Mouse (Mus musculus) stomach, embryonic 14.5 days (tissue): Measurements from ENCODE around the gene Ralgds. TPM values are rescaled to one million over a fixed set of nuclear protein-coding genes. Genes with fewer than 3 reads are reported as not detected.

ENCODE experiments used
- ATAC-seq: fragments of 200-750 bp; cut with Nextera tagmentation; 2 replicates; pipeline ENCODE4 v1.8.0; 2017; ENCODE audit warnings: low read depth, moderate TSS enrichment; ENCODE audit not compliant: insufficient number of reproducible peaks, insufficient read depth, low FRiP score
- H3K27ac ChIP-seq: fragments of 300-500 bp; sonication (generic); 2 replicates; pipeline ENCODE4 v1.5.1; 2014; ENCODE audit warnings: mild to moderate bottlenecking, low read length, moderate library complexity, mixed read lengths
- H3K27me3 ChIP-seq: fragments of 300-500 bp; sonication (generic); 2 replicates; pipeline ENCODE4 v1.6.1; 2014; ENCODE audit warnings: low read length, control low read depth, mixed read lengths; ENCODE audit not compliant: control insufficient read depth, insufficient read depth
- H3K36me3 ChIP-seq: fragments of 300-500 bp; sonication (generic); 2 replicates; pipeline ENCODE4 v1.6.1; 2014; ENCODE audit warnings: mild to moderate bottlenecking, control low read depth, low read length, moderate library complexity, mixed read lengths; ENCODE audit not compliant: control insufficient read depth, insufficient read depth
- H3K4me1 ChIP-seq: fragments of 300-500 bp; sonication (generic); 2 replicates; pipeline ENCODE4 v1.6.1; 2014; ENCODE audit warnings: low read length, control low read depth, mixed read lengths; ENCODE audit not compliant: control insufficient read depth, insufficient read depth
- H3K4me2 ChIP-seq: fragments of 300-500 bp; sonication (generic); replicated peaks from 2 replicates; pipeline ENCODE4 v1.6.1; 2014; ENCODE audit warnings: low read depth, low read length, control low read depth
- H3K4me3 ChIP-seq: fragments of 300-500 bp; sonication (generic); 2 replicates; pipeline ENCODE4 v1.5.1; 2014; ENCODE audit warnings: low read depth, low read length, control low read depth
- H3K9ac ChIP-seq: fragments of 300-500 bp; sonication (generic); replicated peaks from 2 replicates; pipeline ENCODE4 v1.6.1; 2014; ENCODE audit warnings: low read depth, mild to moderate bottlenecking, control low read depth, low read length, moderate library complexity, mixed read lengths
- H3K9me3 ChIP-seq: fragments of 300-500 bp; sonication (generic); 2 replicates; pipeline ENCODE4 v1.6.1; 2016; ENCODE audit warnings: low read depth, low read length, control low read depth; ENCODE audit not compliant: control insufficient read depth
- WGBS: fragments of 180-500 bp; shearing (Covaris S2); extraction: QIAGEN DNeasy Blood & Tissue Kit; methylation state at CpG from one replicate; pipeline ENCODE4 v1.1.7; 2014; 5-methylcytosine and 5-hydroxymethylcytosine counted together
- polyA plus RNA-seq: library from polyadenylated mRNA; unstranded; fragments of >200 nt; fragmentation: Nextera tagmentation; extraction: Ambion mirVana; gene quantifications from 2 replicates; pipeline ENCODE4 v1.2.1, GENCODE M21; 2014

Gene Ralgds
- polyA plus RNA-seq, 1 experiment from 2014 or later: 38.6 TPM

- no peak overlapping the region for H3K4me2 ChIP-seq
- H3K27ac ChIP-seq: no peak overlapping the region
- ATAC-seq: no peak
- H3K4me1 ChIP-seq: no peaks in the 10 kb centered on the region
- H3K9ac ChIP-seq: no peak overlapping the region
- H3K9me3 ChIP-seq: no peaks in the 10 kb centered on the region
- H3K36me3 ChIP-seq: peaks cover 50% of the 10 kb centered on the region
- WGBS: 83% methylated on average over 3 of the region's 3 CpGs
- H3K27me3 ChIP-seq: no peaks in the 10 kb centered on the region
- H3K4me3 ChIP-seq: no peak overlapping the region
These were observed 57.0 kb downstream of the Ralgds start for GRCm38 (mm10) chr2:28569903-28570302.

GRCm38 (mm10) chr2:28575341-28575740 lies 62.4 kb downstream of the Ralgds start:
- H3K4me2 ChIP-seq: no peak overlapping the region
- peaks cover 70% of the 10 kb centered on the region for H3K36me3 ChIP-seq
- 86% methylated on average over 4 of the region's 4 CpGs for WGBS
- no peak overlapping the region for H3K4me3 ChIP-seq
- no peaks in the 10 kb centered on the region for H3K9me3 ChIP-seq
- no peak overlapping the region for H3K27ac ChIP-seq
- ATAC-seq: no peak
- no peaks in the 10 kb centered on the region for H3K27me3 ChIP-seq
- H3K9ac ChIP-seq: no peak overlapping the region
- no peaks in the 10 kb centered on the region for H3K4me1 ChIP-seq

- 85% methylated on average over 3 of the region's 3 CpGs for WGBS
These were observed 63.9 kb downstream of the Ralgds start for GRCm38 (mm10) chr2:28576815-28577214.

GRCm38 (mm10) chr2:28578003-28578402 lies 65.1 kb downstream of the Ralgds start:
- H3K9me3 ChIP-seq: no peaks in the 10 kb centered on the region
- WGBS: 72% methylated on average over 5 of the region's 5 CpGs
- H3K4me3 ChIP-seq: no peak overlapping the region
- H3K4me1 ChIP-seq: peaks cover 5% of the 10 kb centered on the region; the same call in 1 of the 2 replicates
- no peaks in the 10 kb centered on the region for H3K27me3 ChIP-seq
- H3K4me2 ChIP-seq: no peak overlapping the region
- no peak overlapping the region for H3K9ac ChIP-seq
- no peak for ATAC-seq
- H3K27ac ChIP-seq: no peak overlapping the region
- H3K36me3 ChIP-seq: peaks cover 51% of the 10 kb centered on the region

More at GRCm38 (mm10) chr2:28576815-28577214, 63.9 kb downstream of the Ralgds start:
- Histone ChIP-seq H3K9ac (no peak overlapping the region), H3K9me3 (no peaks in the 10 kb centered on the region), H3K27ac (no peak overlapping the region), H3K36me3 (peaks cover 62% of the 10 kb centered on the region), H3K27me3 (no peaks in the 10 kb centered on the region), H3K4me3 (no peak overlapping the region), H3K4me2 (no peak overlapping the region), H3K4me1 (peaks cover 3% of the 10 kb centered on the region; the same call in 1 of the 2 replicates)
- no peak for ATAC-seq

- H3K9me3 ChIP-seq: no peaks in the 10 kb centered on the region
- peak overlapping the region; percentile 69 for H3K4me2 ChIP-seq
- peak overlapping the region; percentile 31; the same call in 1 of the 2 replicates for H3K9ac ChIP-seq
- peak overlapping the region; percentile 59 for H3K4me3 ChIP-seq
- H3K27ac ChIP-seq: peak overlapping the region; percentile 79
- peak; percentile 90 for ATAC-seq
- under 1% methylated on average over 56 of the region's 56 CpGs for WGBS
- H3K27me3 ChIP-seq: no peaks in the 10 kb centered on the region
- H3K36me3 ChIP-seq: peaks cover 21% of the 10 kb centered on the region
- H3K4me1 ChIP-seq: peaks cover 10% of the 10 kb centered on the region
These were observed 69.9 kb downstream of the Ralgds start for GRCm38 (mm10) chr2:28582647-28583353.

- 70% methylated on average over 9 of the region's 9 CpGs for WGBS
- Histone ChIP-seq H3K36me3 (peaks cover 13% of the 10 kb centered on the region), H3K27me3 (no peaks in the 10 kb centered on the region), H3K4me2 (peak within 1 kb of the TSS; percentile 69), H3K4me1 (peaks cover 10% of the 10 kb centered on the region), H3K4me3 (peak within 1 kb of the TSS; percentile 59), H3K9me3 (no peaks in the 10 kb centered on the region), H3K27ac (peak within 1 kb of the TSS; percentile 79), H3K9ac (peak within 1 kb of the TSS; percentile 31; the same call in 1 of the 2 replicates)
- ATAC-seq: no peak
These were observed 70.7 kb downstream of the Ralgds start, which contains the start of gene Gtf3c5 for GRCm38 (mm10) chr2:28583651-28584050. Gene Gtf3c5 (minus strand): TSS chr2:28583751.

GRCm38 (mm10) chr2:28585043-28585571 lies 72.2 kb downstream of the Ralgds start:
- peaks cover 10% of the 10 kb centered on the region for H3K4me1 ChIP-seq
- WGBS: 19% methylated on average over 6 of the region's 6 CpGs
- no peak overlapping the region for H3K4me2 ChIP-seq
- no peaks in the 10 kb centered on the region for H3K27me3 ChIP-seq
- no peak overlapping the region for H3K9ac ChIP-seq
- no peak for ATAC-seq
- peaks cover 4% of the 10 kb centered on the region for H3K36me3 ChIP-seq
- H3K4me3 ChIP-seq: no peak overlapping the region
- no peak overlapping the region for H3K27ac ChIP-seq
- no peaks in the 10 kb centered on the region for H3K9me3 ChIP-seq

GRCm38 (mm10) chr2:28585730-28586129 lies 72.8 kb downstream of the Ralgds start:
- Histone ChIP-seq H3K27me3 (no peaks in the 10 kb centered on the region), H3K4me3 (no peak overlapping the region), H3K9ac (no peak overlapping the region), H3K36me3 (peaks cover 2% of the 10 kb centered on the region), H3K27ac (no peak overlapping the region), H3K4me1 (peaks cover 10% of the 10 kb centered on the region), H3K9me3 (no peaks in the 10 kb centered on the region), H3K4me2 (no peak overlapping the region)
- ATAC-seq: no peak
- WGBS: 30% methylated on average over 2 of the region's 2 CpGs
